Mouse (Mus musculus) monocyte, adult 59 days (primary cell): ENCODE measurements around the gene Nop53. TPM values are rescaled to one million over a fixed set of nuclear protein-coding genes. Genes with fewer than 3 reads are reported as not detected.

ENCODE experiments used
- total RNA-seq, 2 experiments: library from RNA; stranded (reverse); gene quantifications; one replicate each; pipeline ENCODE4 v1.2.4; 2023

Nop53 gene
- 100 to 1,000 TPM; 338 to 417 TPM for total RNA-seq

DNA sequence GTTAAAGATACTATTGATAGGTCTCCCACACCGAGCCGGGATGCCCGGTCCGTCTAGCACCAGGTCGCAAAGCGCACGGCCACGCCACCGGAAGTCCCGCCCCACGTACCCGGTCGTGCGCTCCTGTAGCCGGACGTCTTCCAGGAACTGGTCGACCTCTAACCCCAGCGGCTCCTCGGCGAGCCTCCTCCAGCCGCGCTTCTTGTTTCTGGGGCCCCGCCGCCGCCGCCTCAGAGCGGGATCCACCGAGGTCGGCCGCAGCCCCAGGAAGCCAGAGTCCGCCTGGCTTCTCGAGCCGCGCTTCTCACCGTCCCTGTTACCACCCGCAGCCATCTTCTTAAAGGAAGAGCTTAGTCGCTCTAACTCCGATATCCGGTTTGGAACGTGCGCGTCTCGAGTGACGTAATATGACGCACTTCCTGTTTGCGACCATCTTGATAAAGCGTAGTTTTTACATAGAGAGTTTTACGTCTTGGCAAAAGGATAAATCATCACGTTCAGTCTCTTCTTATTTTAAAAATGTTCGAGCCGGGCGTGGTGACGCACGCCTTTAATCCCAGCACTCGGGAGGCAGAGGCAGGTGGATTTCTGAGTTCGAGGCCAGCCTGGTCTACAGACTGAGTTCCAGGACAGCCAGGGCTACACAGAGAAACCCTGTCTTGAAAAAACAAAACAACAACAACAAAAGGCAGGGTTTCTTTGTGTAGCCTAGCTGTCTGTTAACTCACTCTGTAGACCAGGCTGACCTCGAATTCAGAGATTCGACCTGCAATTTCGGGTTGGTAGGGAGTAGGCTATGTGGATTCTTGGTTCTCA, at the start of gene Nop53:
Nop53 (minus strand) TSS at position 354 of the 816 bp plus-strand sequence.

DNA sequence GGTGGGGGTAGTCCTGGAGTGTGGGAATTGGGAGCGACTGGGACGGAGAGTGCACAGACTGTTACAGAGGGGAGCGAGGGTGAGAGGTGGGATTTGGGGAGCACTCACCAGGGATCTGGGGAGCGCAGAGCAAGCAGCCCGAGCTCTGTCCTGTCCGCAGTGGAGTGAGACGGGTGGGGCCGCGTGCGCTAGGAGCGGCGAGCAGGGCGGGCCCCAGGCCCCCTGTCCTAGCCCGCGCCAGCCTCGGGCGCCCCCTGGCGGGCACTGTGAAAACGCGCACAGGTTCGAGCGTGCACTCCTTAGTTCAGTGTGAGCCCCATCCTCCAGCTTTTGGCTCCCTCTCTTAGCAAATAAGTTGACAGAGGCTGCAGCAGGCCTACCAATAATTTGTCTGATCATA, 21.4 kb upstream of the Nop53 start, which contains the start of gene Ehd2:
Ehd2 (minus strand) TSS at position 256 of the 400 bp plus-strand sequence.

GRCm38 (mm10) chr7:15922220-15922773, 23.6 kb downstream of the Nop53 start, which contains the start of gene Selenow:
Selenow (minus strand) TSS chr7:15922402.

Other genes with a start within 250 kb of the Nop53 start
- not detected for gene Obox5, start 195.9 kb downstream of the Nop53 start, total RNA-seq
- not detected for gene Obox6, start 106.4 kb downstream of the Nop53 start, total RNA-seq
- not detected for gene Crx, start 66.1 kb downstream of the Nop53 start, total RNA-seq
- gene Crxos, start 63.5 kb downstream of the Nop53 start, total RNA-seq: not detected
- gene Selenow, start 23.7 kb downstream of the Nop53 start, total RNA-seq: 100 to 1,000 TPM; 123 to 124 TPM
- gene Ehd2, start 21.5 kb upstream of the Nop53 start, total RNA-seq: under 1 TPM; 0.27 to 0.55 TPM
- 10 to 100 TPM; 41.9 to 54.2 TPM for gene Bicra, start 101.8 kb upstream of the Nop53 start, total RNA-seq
- under 1 TPM; 0.50 to 0.70 TPM for gene Zfp541, start 115.7 kb upstream of the Nop53 start, total RNA-seq
- 100 to 1,000 TPM; 224 to 251 TPM for gene Napa, start 152.4 kb upstream of the Nop53 start, total RNA-seq
- gene Kptn, start 173.8 kb upstream of the Nop53 start, total RNA-seq: 10 to 100 TPM; 23.0 to 27.9 TPM
- under 1 TPM in 1 of 2 experiments, not detected in 1; 0.24 TPM for gene Slc8a2, start 183.8 kb upstream of the Nop53 start, total RNA-seq
- 1 to 10 TPM; 5.1 to 6.4 TPM for gene Meis3, start 229.0 kb upstream of the Nop53 start, total RNA-seq